Comparison of ENCODE assay signal across 8 mouse cellular contexts in genomic region chr9:68655018-68656005, GRCm38 (mm10). TPM values are rescaled to one million over a fixed set of nuclear protein-coding genes. Genes with fewer than 3 reads are reported as not detected.
DNase-seq lines count a peak whose midpoint lies in the region; ATAC-seq lines count a peak whose summit lies in the region.

No protein-coding gene starts in this region.

- under 1% methylated on average over 31 of the region's 31 CpGs for WGBS in forebrain, embryonic 16.5 days
- under 1% methylated on average over 31 of the region's 31 CpGs for WGBS in lung, embryonic 16.5 days

- H3K4me2 ChIP-seq in forebrain, embryonic 16.5 days (ENCODE audit: low read length): peak overlapping the region; percentile 97
- H3K4me2 ChIP-seq in lung, embryonic 16.5 days (ENCODE audit: low read depth, low read length): peak overlapping the region; percentile 69

- peak; percentile 24 for ATAC-seq in forebrain, embryonic 16.5 days
- peak; percentile 15 for ATAC-seq in lung, embryonic 16.5 days (ENCODE audit: low read depth)

- H3K36me3 ChIP-seq in forebrain, embryonic 16.5 days (ENCODE audit: control insufficient read depth, insufficient read depth): no peaks in the 10 kb centered on the region
- no peaks in the 10 kb centered on the region for H3K36me3 ChIP-seq in lung, embryonic 16.5 days (ENCODE audit: control insufficient read depth, insufficient read depth, low read length)

- H3K27ac ChIP-seq in forebrain, embryonic 16.5 days (ENCODE audit: low read length): no peak overlapping the region
- H3K27ac ChIP-seq in lung, embryonic 16.5 days (ENCODE audit: low read length): 0 out of 2 replicates have a peak overlapping the region, but pooled peaks have one; percentile 2

- peak; percentile 29 for DNase-seq in 3T3-L1 (ENCODE audit: low read depth, low spot score)
- peak; percentile 86 for DNase-seq in cerebellum, adult 11-12 months
- peak; percentile 62 for DNase-seq in heart, postnatal 4 days
- DNase-seq in layer of hippocampus, adult 9-11 months: peak; percentile 24
- peak; percentile 49 for DNase-seq in right cerebral cortex, adult 18-20 months
- no peak for DNase-seq in thymus, postnatal 10 days (ENCODE audit: low spot score in 2 of 2)

- H3K27me3 ChIP-seq in forebrain, embryonic 16.5 days (replicated peaks; ENCODE audit: control insufficient read depth, insufficient read depth, low read length): no peaks in the 10 kb centered on the region
- H3K27me3 ChIP-seq in lung, embryonic 16.5 days (ENCODE audit: control insufficient read depth, insufficient read depth, low read depth, low read length): peaks cover 2% of the 10 kb centered on the region

- peaks cover 23% of the 10 kb centered on the region for H3K4me1 ChIP-seq in forebrain, embryonic 16.5 days (replicated peaks; ENCODE audit: control insufficient read depth, insufficient read depth, low read length)
- H3K4me1 ChIP-seq in lung, embryonic 16.5 days (replicated peaks; ENCODE audit: control insufficient read depth, insufficient read depth, low read length): peaks cover 15% of the 10 kb centered on the region

- peak overlapping the region; percentile 59 for H3K4me3 ChIP-seq in forebrain, embryonic 16.5 days (replicated peaks; ENCODE audit: low read length)
- peak overlapping the region; percentile 91 for H3K4me3 ChIP-seq in lung, embryonic 16.5 days (ENCODE audit: low read length)

- H3K9ac ChIP-seq in forebrain, embryonic 16.5 days (replicated peaks; ENCODE audit: low read depth, low read length): peak overlapping the region; percentile 55
- H3K9ac ChIP-seq in lung, embryonic 16.5 days (ENCODE audit: low read length): peak overlapping the region; percentile 89

- no peaks in the 10 kb centered on the region for H3K9me3 ChIP-seq in forebrain, embryonic 16.5 days (ENCODE audit: control insufficient read depth, low read length)
- H3K9me3 ChIP-seq in lung, embryonic 16.5 days (ENCODE audit: control insufficient read depth, low read length): no peaks in the 10 kb centered on the region

RNA-seq across cellular contexts. Expression of gene Rora, which starts 1.7 kb away (rescaled TPM):
- polyA plus RNA-seq in forebrain, embryonic 16.5 days (2015; fragmentation: Nextera tagmentation; extraction: Ambion mirVana): 7.0 and 7.9 TPM in 2 replicates
- 10 to 100 TPM; 17.0 to 18.1 TPM for total RNA-seq in heart, postnatal 4 days (2021)
- 8.4 and 9.1 TPM in 2 replicates for polyA plus RNA-seq in lung, embryonic 16.5 days (2015; fragmentation: Nextera tagmentation; extraction: Ambion mirVana)

Comparison
In these comparisons a context has a peak if more than half of its experiments do, and no peak if none do; other contexts are left out.
1. DNase-seq: peak in 3T3-L1 (single experiment), cerebellum, adult 11-12 months (single experiment), heart, postnatal 4 days (single experiment), layer of hippocampus, adult 9-11 months (single experiment) and right cerebral cortex, adult 18-20 months (single experiment); none in thymus, postnatal 10 days (0 of 2).